In the genomic region with DNA sequence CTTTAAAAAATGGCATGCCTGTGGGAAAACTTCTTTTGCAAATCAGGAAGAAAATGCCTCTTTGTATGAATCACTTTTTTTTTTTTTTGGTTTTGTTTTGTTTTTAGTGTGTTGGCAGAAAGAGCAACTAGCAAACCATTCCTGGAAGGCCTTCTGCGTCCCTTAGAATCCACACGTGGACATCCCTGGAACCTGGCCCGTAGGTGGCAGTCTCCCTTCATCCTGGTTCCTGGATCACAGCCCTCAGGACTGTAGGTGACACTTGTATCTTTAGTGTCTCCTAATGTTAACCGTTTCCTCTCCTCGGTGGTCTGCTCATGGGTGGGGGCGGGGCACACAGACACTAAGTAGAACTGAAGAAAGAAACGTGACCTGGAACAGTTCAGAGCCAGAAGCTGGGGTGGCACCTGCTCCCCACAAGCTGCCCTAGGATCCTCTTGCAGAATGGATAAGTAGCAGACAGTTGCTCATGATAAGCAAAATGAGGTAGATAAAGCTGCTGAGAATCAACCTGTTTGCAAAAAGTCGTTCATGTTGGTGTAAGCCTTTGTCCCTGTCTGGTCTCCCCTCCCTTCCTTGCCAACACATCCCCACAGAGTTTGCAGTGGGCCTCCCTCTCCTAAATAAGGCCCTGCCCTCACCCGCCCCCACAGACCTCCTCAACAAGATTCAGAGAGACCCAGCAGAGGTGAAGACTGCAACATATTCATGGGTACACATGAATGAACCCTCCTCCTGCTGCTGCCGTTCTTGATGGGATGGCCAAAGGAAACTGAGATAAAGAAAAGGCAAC, we compare ENCODE assay signal across 8 mouse cellular contexts. TPM values are rescaled to one million over a fixed set of nuclear protein-coding genes. Genes with fewer than 3 reads are reported as not detected.
DNase-seq lines count a peak whose midpoint lies in the region; ATAC-seq lines count a peak whose summit lies in the region.

No protein-coding gene starts in this region.

- WGBS in intestine, embryonic 14.5 days, result 24% methylated on average over 10 of the region's 10 CpGs
- WGBS in liver, embryonic 16.5 days (ENCODE audit: insufficient replicate concordance), result 12% methylated on average over 10 of the region's 10 CpGs

- peaks cover 6% of the 10 kb centered on the region for H3K4me1 ChIP-seq in intestine, embryonic 14.5 days (replicated peaks; ENCODE audit: control insufficient read depth, insufficient read depth, low read length)
- peaks cover 35% of the 10 kb centered on the region for H3K4me1 ChIP-seq in liver, embryonic 16.5 days (ENCODE audit: control insufficient read depth, low read depth, low read length)

- H3K4me3 ChIP-seq in intestine, embryonic 14.5 days (ENCODE audit: low read depth, low read length), result no peak overlapping the region
- no peak overlapping the region for H3K4me3 ChIP-seq in liver, embryonic 16.5 days (ENCODE audit: low read depth, low read length)

- no peaks in the 10 kb centered on the region for H3K9me3 ChIP-seq in intestine, embryonic 14.5 days (ENCODE audit: control insufficient read depth, low read length)
- no peaks in the 10 kb centered on the region for H3K9me3 ChIP-seq in liver, embryonic 16.5 days (replicated peaks; ENCODE audit: control insufficient read depth, low read length)

- peak; percentile 34 for DNase-seq in gastrocnemius, adult 18-20 months (ENCODE audit: low spot score)
- no peak for DNase-seq in gastrocnemius, postnatal 10 days
- DNase-seq in adrenal gland, postnatal 10 days, result peak; percentile 75
- peak; percentile 54 for DNase-seq in fibroblast of lung, adult 2 months (ENCODE audit: low read depth)
- DNase-seq in intestine, embryonic 14.5 days (ENCODE audit: low spot score), result peak; percentile 55
- DNase-seq in retina, postnatal 1 day, result peak; percentile 56
- no peak for DNase-seq in gastrocnemius, postnatal 25 days

- H3K27ac ChIP-seq in intestine, embryonic 14.5 days (ENCODE audit: low read depth), result no peak overlapping the region
- H3K27ac ChIP-seq in liver, embryonic 16.5 days (ENCODE audit: low read length), result peak overlapping the region; percentile 3

- no peaks in the 10 kb centered on the region for H3K36me3 ChIP-seq in intestine, embryonic 14.5 days (ENCODE audit: control insufficient read depth, insufficient read depth, low read length)
- H3K36me3 ChIP-seq in liver, embryonic 16.5 days (ENCODE audit: control insufficient read depth, insufficient read depth), result no peaks in the 10 kb centered on the region

- H3K4me2 ChIP-seq in intestine, embryonic 14.5 days (ENCODE audit: low read length), result no peak overlapping the region
- H3K4me2 ChIP-seq in liver, embryonic 16.5 days (ENCODE audit: low read depth, low read length), result peak overlapping the region; percentile 11; the same call in 1 of the 2 replicates

- ATAC-seq in intestine, embryonic 14.5 days (replicated peaks; ENCODE audit: low FRiP score, low TSS enrichment, low read depth), result no peak; the same call in 1 of the 2 replicates
- ATAC-seq in liver, embryonic 16.5 days (ENCODE audit: low read depth), result peak; percentile 75

- H3K27me3 ChIP-seq in intestine, embryonic 14.5 days (replicated peaks; ENCODE audit: control insufficient read depth, insufficient read depth, low read length), result no peaks in the 10 kb centered on the region
- H3K27me3 ChIP-seq in liver, embryonic 16.5 days (ENCODE audit: control insufficient read depth, insufficient read depth, low read depth, low read length), result no peaks in the 10 kb centered on the region

- no peak overlapping the region for H3K9ac ChIP-seq in intestine, embryonic 14.5 days (ENCODE audit: low read length)
- H3K9ac ChIP-seq in liver, embryonic 16.5 days (ENCODE audit: low read depth, low read length), result no peak overlapping the region

RNA-seq across cellular contexts. Expression of gene Armc2, which starts 52.6 kb away (rescaled TPM):
- under 1 TPM; 0.50 to 0.57 TPM for total RNA-seq in gastrocnemius, adult 18-20 months (2021)
- under 1 TPM; 0.38 to 0.52 TPM for total RNA-seq in gastrocnemius, postnatal 10 days (2021)
- total RNA-seq in adrenal gland, postnatal 10 days (2021), result 1 to 10 TPM in 1 of 2 experiments, under 1 TPM in 1; 0.84 to 3.0 TPM
- polyA plus RNA-seq in intestine, embryonic 14.5 days (2014; fragmentation: Nextera tagmentation; extraction: Ambion mirVana), result 1.1 and 1.7 TPM in 2 replicates
- polyA plus RNA-seq in liver, embryonic 16.5 days (2015; fragmentation: Nextera tagmentation; extraction: Ambion mirVana), result 0.12 and 0.20 TPM in 2 replicates
- under 1 TPM; 0.16 to 0.33 TPM for total RNA-seq in gastrocnemius, postnatal 25 days (2021)

Comparison
In these comparisons a context has a peak if more than half of its experiments do, and no peak if none do; other contexts are left out.
1. DNase-seq: peak in gastrocnemius, adult 18-20 months (single experiment), adrenal gland, postnatal 10 days (single experiment), fibroblast of lung, adult 2 months (single experiment), intestine, embryonic 14.5 days (single experiment) and retina, postnatal 1 day (single experiment); none in gastrocnemius, postnatal 10 days (single experiment) and gastrocnemius, postnatal 25 days (single experiment).